Mouse (Mus musculus): Measurements from ENCODE around the gene Gmds. TPM values are rescaled to one million over a fixed set of nuclear protein-coding genes. Genes with fewer than 3 reads are reported as not detected.

Gene Gmds
- polyA plus RNA-seq, 1 experiment from 2014 or later, result 14.6 TPM

DNA sequence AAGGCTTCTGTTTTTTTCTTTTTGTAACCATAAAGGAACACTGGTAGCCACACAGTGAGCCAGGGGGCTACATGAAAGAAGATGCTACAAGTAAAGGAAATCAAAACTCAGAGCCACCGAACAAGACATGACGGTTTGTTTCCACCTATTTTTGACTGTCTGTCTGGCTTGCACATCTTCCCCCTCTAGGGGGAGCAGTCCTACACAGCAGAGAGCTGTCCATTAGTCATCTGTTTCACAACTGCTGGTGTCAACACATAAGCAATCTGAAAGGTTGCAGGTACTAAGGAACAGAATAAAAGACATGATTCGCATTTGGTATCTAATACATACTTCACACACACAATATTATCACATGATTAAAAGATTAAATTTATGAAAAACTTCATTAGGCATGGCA is 25.9 kb downstream of the Gmds start:
- Histone ChIP-seq H3K4me3 (no peak overlapping the region), H3K4me1 (no peaks in the 10 kb centered on the region), H3K4me2 (no peak overlapping the region), H3K9me3 (replicated peaks) (no peaks in the 10 kb centered on the region), H3K9ac (no peak overlapping the region), H3K36me3 (no peaks in the 10 kb centered on the region), H3K27ac (no peak overlapping the region), H3K27me3 (replicated peaks) (no peaks in the 10 kb centered on the region)
- ATAC-seq, result no peak
- WGBS (ENCODE audit: insufficient replicate concordance), result 56% methylated on average over 3 of the region's 3 CpGs

GRCm38 (mm10) chr13:32311476-32311875 is 27.1 kb downstream of the Gmds start:
- Histone ChIP-seq H3K9ac (no peak overlapping the region), H3K4me2 (no peak overlapping the region), H3K27me3 (replicated peaks) (no peaks in the 10 kb centered on the region), H3K9me3 (replicated peaks) (no peaks in the 10 kb centered on the region), H3K4me1 (no peaks in the 10 kb centered on the region), H3K4me3 (no peak overlapping the region), H3K27ac (no peak overlapping the region), H3K36me3 (no peaks in the 10 kb centered on the region)
- no peak for ATAC-seq
- 68% methylated on average over 2 of the region's 2 CpGs for WGBS (ENCODE audit: insufficient replicate concordance)

DNA sequence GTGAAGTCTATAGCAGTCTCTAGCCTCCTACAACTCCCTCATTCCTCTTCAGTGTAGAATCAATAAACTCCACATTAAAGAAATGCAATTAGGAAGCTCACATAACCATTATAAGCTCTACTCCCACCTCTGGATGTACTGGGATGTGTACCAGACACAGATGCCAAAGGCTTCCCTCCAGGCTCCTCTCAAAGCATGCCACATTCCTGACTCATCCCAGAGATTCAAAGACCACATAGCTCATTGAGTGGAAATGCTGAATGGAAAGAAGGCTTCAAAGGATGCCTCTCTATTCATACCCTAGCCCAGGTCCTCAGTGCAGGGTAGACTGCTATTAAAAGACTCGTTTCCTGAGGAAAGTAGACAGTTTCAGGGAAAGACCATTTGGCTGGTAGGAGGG is 40.1 kb downstream of the Gmds start:
- ATAC-seq, result no peak
- H3K9me3 ChIP-seq (replicated peaks), result no peaks in the 10 kb centered on the region
- H3K9ac ChIP-seq, result no peak overlapping the region
- H3K4me1 ChIP-seq, result no peaks in the 10 kb centered on the region
- no peaks in the 10 kb centered on the region for H3K27me3 ChIP-seq (replicated peaks)
- no peaks in the 10 kb centered on the region for H3K36me3 ChIP-seq
- no peak overlapping the region for H3K4me2 ChIP-seq
- no peak overlapping the region for H3K4me3 ChIP-seq
- no peak overlapping the region for H3K27ac ChIP-seq
- WGBS (ENCODE audit: insufficient replicate concordance), result 28% methylated on average over 1 of the region's 1 CpGs

DNA sequence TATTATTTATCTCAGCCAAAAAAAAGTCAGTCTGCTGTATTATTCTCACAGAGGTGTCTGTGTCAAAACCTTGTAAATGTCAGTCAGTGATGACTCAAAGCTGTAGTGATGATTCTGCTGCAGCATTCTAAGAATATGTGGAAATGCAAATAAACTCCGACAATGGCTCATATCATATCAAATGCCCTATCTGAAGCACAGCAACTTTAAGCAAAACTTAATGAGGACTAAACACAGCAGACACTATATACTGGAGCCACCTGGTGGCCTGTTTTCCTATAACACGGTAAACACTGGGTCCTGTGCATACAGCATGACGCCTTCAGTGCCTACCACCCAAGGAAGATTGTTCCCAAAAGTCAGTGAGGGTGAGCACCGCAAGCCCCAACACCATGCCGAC is 41.1 kb downstream of the Gmds start:
- ATAC-seq, result no peak
- WGBS (ENCODE audit: insufficient replicate concordance), result 41% methylated on average over 5 of the region's 5 CpGs
- no peaks in the 10 kb centered on the region for H3K9me3 ChIP-seq (replicated peaks)

GRCm38 (mm10) chr13:32294416-32295195 is 43.9 kb downstream of the Gmds start:
- Histone ChIP-seq H3K36me3 (no peaks in the 10 kb centered on the region), H3K4me1 (no peaks in the 10 kb centered on the region), H3K4me2 (no peak overlapping the region), H3K9ac (no peak overlapping the region), H3K27ac (no peak overlapping the region), H3K27me3 (replicated peaks) (no peaks in the 10 kb centered on the region), H3K4me3 (no peak overlapping the region), H3K9me3 (replicated peaks) (no peaks in the 10 kb centered on the region)
- ATAC-seq, result no peak
- WGBS (ENCODE audit: insufficient replicate concordance), result 66% methylated on average over 3 of the region's 3 CpGs

More for the DNA sequence above, 41.1 kb downstream of the Gmds start:
- Histone ChIP-seq H3K27ac (no peak overlapping the region), H3K4me3 (no peak overlapping the region), H3K4me1 (no peaks in the 10 kb centered on the region), H3K4me2 (no peak overlapping the region), H3K27me3 (replicated peaks) (no peaks in the 10 kb centered on the region), H3K9ac (no peak overlapping the region), H3K36me3 (no peaks in the 10 kb centered on the region)

- Histone ChIP-seq H3K27me3 (replicated peaks) (no peaks in the 10 kb centered on the region), H3K9ac (no peak overlapping the region), H3K36me3 (no peaks in the 10 kb centered on the region), H3K27ac (no peak overlapping the region), H3K9me3 (replicated peaks) (no peaks in the 10 kb centered on the region), H3K4me3 (no peak overlapping the region), H3K4me2 (no peak overlapping the region), H3K4me1 (no peaks in the 10 kb centered on the region)
- ATAC-seq, result no peak
- 77% methylated on average over 2 of the region's 2 CpGs for WGBS (ENCODE audit: insufficient replicate concordance)
These were observed 65.5 kb downstream of the Gmds start for GRCm38 (mm10) chr13:32272937-32273496.

DNA sequence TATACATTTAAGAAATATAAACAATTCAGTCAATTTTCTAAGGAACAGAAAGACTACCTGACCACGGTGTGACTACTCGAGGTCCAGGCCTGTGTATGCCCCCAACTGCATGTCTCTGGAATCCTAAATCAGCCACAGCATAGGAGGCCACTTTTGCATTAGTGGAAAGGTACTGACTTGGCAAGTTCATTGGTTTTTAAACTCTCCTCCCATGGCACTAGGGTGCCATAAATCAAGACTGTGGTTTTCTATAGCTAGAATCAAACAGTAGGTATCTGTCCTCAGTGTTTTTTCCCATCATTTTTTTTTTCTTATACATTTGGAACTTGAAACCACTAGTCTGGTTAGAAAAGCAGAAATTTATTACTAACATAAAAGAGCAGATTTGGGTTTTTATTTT is 68.8 kb downstream of the Gmds start:
- 40% methylated on average over 2 of the region's 2 CpGs for WGBS (ENCODE audit: insufficient replicate concordance)
- Histone ChIP-seq H3K27ac (no peak overlapping the region), H3K36me3 (no peaks in the 10 kb centered on the region), H3K9ac (no peak overlapping the region), H3K4me3 (no peak overlapping the region), H3K4me2 (no peak overlapping the region), H3K27me3 (replicated peaks) (no peaks in the 10 kb centered on the region), H3K9me3 (replicated peaks) (no peaks in the 10 kb centered on the region), H3K4me1 (no peaks in the 10 kb centered on the region)
- no peak for ATAC-seq

GRCm38 (mm10) chr13:32269261-32269660 is 69.3 kb downstream of the Gmds start:
- H3K36me3 ChIP-seq, result no peaks in the 10 kb centered on the region
- no peaks in the 10 kb centered on the region for H3K27me3 ChIP-seq (replicated peaks)
- 65% methylated on average over 2 of the region's 2 CpGs for WGBS (ENCODE audit: insufficient replicate concordance)
- H3K27ac ChIP-seq, result no peak overlapping the region
- no peak overlapping the region for H3K4me3 ChIP-seq
- no peak overlapping the region for H3K9ac ChIP-seq
- ATAC-seq, result no peak
- H3K4me2 ChIP-seq, result no peak overlapping the region
- no peaks in the 10 kb centered on the region for H3K9me3 ChIP-seq (replicated peaks)
- no peaks in the 10 kb centered on the region for H3K4me1 ChIP-seq

DNA sequence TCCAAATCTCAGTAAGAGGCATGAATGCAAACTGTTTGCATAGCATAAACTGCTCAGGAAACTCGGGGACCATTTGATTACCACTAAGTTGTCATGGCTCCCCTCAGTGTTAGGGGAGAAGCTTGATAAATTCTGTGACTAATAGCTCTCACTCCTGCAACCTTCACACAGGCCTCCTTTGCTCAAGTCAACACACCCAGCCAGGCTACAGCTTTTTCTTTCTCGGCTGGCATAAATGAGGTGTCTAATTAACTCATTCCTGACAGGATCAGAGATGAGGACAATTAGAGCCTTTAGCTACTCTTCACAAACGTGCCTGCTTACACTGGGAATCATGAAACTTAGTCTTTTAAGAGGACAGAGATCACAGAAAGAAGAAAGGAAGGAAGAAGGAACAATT is 70.3 kb downstream of the Gmds start:
- Histone ChIP-seq H3K4me1 (no peaks in the 10 kb centered on the region), H3K27ac (no peak overlapping the region), H3K4me2 (no peak overlapping the region), H3K27me3 (replicated peaks) (no peaks in the 10 kb centered on the region), H3K9ac (no peak overlapping the region), H3K36me3 (no peaks in the 10 kb centered on the region), H3K9me3 (replicated peaks) (no peaks in the 10 kb centered on the region), H3K4me3 (no peak overlapping the region)
- ATAC-seq, result no peak
- 42% methylated on average over 3 of the region's 3 CpGs for WGBS (ENCODE audit: insufficient replicate concordance)

GRCm38 (mm10) chr13:32267184-32267775 is 71.3 kb downstream of the Gmds start:
- H3K4me3 ChIP-seq, result no peak overlapping the region
- H3K27me3 ChIP-seq (replicated peaks), result no peaks in the 10 kb centered on the region
- H3K36me3 ChIP-seq, result no peaks in the 10 kb centered on the region
- no peak for ATAC-seq
- H3K27ac ChIP-seq, result no peak overlapping the region
- H3K9me3 ChIP-seq (replicated peaks), result no peaks in the 10 kb centered on the region
- no peak overlapping the region for H3K9ac ChIP-seq
- no peaks in the 10 kb centered on the region for H3K4me1 ChIP-seq
- 42% methylated on average over 2 of the region's 2 CpGs for WGBS (ENCODE audit: insufficient replicate concordance)
- no peak overlapping the region for H3K4me2 ChIP-seq

GRCm38 (mm10) chr13:32266721-32267120 is 71.8 kb downstream of the Gmds start:
- Histone ChIP-seq H3K9me3 (replicated peaks) (no peaks in the 10 kb centered on the region), H3K27me3 (replicated peaks) (no peaks in the 10 kb centered on the region), H3K4me2 (no peak overlapping the region), H3K4me3 (no peak overlapping the region), H3K9ac (no peak overlapping the region), H3K27ac (no peak overlapping the region), H3K36me3 (no peaks in the 10 kb centered on the region), H3K4me1 (no peaks in the 10 kb centered on the region)
- 62% methylated on average over 3 of the region's 3 CpGs for WGBS (ENCODE audit: insufficient replicate concordance)
- no peak for ATAC-seq

DNA sequence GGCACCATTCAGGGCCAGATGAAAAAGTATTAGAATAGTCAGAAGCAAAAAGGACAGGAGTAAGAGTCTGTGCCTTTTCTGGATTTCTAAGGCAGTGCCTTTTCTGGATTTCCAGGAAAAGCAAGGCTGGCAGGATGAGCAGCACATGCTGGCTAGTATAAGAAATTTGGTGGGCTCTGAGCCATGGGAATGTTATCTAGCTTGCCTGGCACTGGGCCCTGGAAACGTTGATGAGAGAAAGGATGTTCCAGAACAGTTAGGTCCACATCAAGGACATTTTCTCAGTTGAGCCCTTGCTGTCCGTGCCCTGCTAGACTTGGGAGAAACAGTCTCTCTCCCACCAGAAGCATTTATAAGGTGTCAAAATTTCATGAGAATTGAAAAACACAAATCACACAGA is 82.4 kb downstream of the Gmds start:
- Histone ChIP-seq H3K9ac (no peak overlapping the region), H3K9me3 (replicated peaks) (no peaks in the 10 kb centered on the region), H3K4me3 (no peak overlapping the region), H3K4me2 (no peak overlapping the region), H3K36me3 (no peaks in the 10 kb centered on the region), H3K27ac (no peak overlapping the region), H3K4me1 (peaks cover 6% of the 10 kb centered on the region; the same call in 1 of the 2 replicates), H3K27me3 (replicated peaks) (no peaks in the 10 kb centered on the region)
- ATAC-seq, result no peak
- WGBS (ENCODE audit: insufficient replicate concordance), result 65% methylated on average over 2 of the region's 2 CpGs

All from liver, embryonic 12.5 days (tissue).